Mouse (Mus musculus) embryonic stem cell, embryonic (primary cell): Measurements from ENCODE around the gene Serp2.

Experiments
- CTCF ChIA-PET, 4 experiments: fragments of 300-600 bp in 2 of 4; fragments of 350-600 bp in 2 of 4; sonication (Branson Sonifier 250); formaldehyde crosslinking; loops; one replicate each; lab custom pipeline; 2022; ENCODE audit warnings: inconsistent platforms in 2 of 4; lab: Charles Lee
- POLR2A ChIA-PET, 4 experiments: fragments of 300-600 bp in 2 of 4; fragments of 350-600 bp in 2 of 4; sonication (Branson Sonifier 250); formaldehyde crosslinking; loops; one replicate each; lab custom pipeline; 2022; ENCODE audit warnings: antibody characterized with exemption in 4 of 4, inconsistent platforms in 1 of 4; lab: Charles Lee

Serp2 gene

DNA sequence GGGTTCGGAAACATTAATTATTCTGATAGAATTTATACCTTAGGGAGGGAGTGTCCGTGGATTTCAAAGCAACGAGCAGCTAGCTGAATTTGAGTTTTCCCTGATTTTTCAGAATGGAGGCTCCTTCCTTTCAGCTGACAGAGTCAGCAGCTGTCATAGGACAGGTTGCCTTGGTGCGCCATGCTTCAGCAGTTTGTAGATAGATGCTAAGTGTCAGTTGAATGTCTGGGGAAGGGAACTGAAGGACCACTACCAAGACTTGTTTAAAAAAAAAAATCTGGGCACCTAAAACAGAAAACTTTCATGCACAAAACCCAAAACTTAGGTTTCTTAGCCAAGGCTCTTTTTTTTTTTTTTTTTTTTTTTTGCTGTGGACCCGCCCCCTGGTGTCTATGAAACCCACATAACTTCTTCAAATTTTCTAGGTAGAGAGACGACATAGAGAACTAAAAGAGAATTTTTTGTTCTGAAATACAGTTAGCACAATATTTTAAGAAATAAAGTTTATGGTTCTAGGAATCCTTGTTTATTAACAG lies 42.6 kb downstream of the Serp2 start:
- ChIA-PET CTCF (no interaction called here), POLR2A (interaction anchor here (0.6 to 23.7 kb wide), 46 partner anchors 7 to 494 kb away, joined by 3 to 810 read pairs (median 7); partner anchors contain the start of gene Serp2 (in 2 of the 4))

GRCm38 (mm10) chr14:76513395-76514049 lies 43.2 kb downstream of the Serp2 start:
- CTCF ChIA-PET: interaction anchor here in 1 of 4 experiments (1.2 kb wide), 1 partner anchor 109 kb away, joined by 3 read pairs; no protein-coding TSS in a partner anchor
- POLR2A ChIA-PET: interaction anchor here (0.6 to 23.7 kb wide), 51 partner anchors 7 to 634 kb away, joined by 3 to 810 read pairs (median 5); partner anchors contain the start of gene Serp2 (in 1 of the 4)

GRCm38 (mm10) chr14:76511971-76512370 lies 44.7 kb downstream of the Serp2 start:
- POLR2A ChIA-PET: interaction anchor here in 3 of 4 experiments (0.9 to 23.7 kb wide), 21 partner anchors 5 to 479 kb away, joined by 3 to 810 read pairs (median 12); partner anchors contain the start of gene Serp2 (in 1 of the 3)
- CTCF ChIA-PET: interaction anchor here in 1 of 4 experiments (0.6 kb wide), 1 partner anchor 243 kb away, joined by 3 read pairs; no protein-coding TSS in a partner anchor

- ChIA-PET CTCF (interaction anchor here in 1 of 4 experiments (0.7 to 1.5 kb wide), 2 partner anchors 20 to 232 kb away, joined by 3 to 5 read pairs; no protein-coding TSS in a partner anchor), POLR2A (interaction anchor here (0.5 to 6.8 kb wide), 49 partner anchors 7 to 509 kb away, joined by 3 to 890 read pairs (median 55); partner anchors contain the start of genes Serp2 (in 3 of the 4) and Tsc22d1 (in 1 of the 4))
Measured at GRCm38 (mm10) chr14:76508701-76509100, 48.0 kb downstream of the Serp2 start.

- CTCF ChIA-PET: interaction anchor here in 2 of 4 experiments (1.2 to 1.6 kb wide), 3 partner anchors 10 to 232 kb away, joined by 3 to 5 read pairs (median 4); no protein-coding TSS in a partner anchor
- POLR2A ChIA-PET: interaction anchor here (0.5 to 6.8 kb wide), 85 partner anchors 8 to 658 kb away, joined by 3 to 890 read pairs (median 6); partner anchors contain the start of genes Serp2 (in 3 of the 4) and Tsc22d1 (in 1 of the 4)
Measured at GRCm38 (mm10) chr14:76507804-76508500, 48.7 kb downstream of the Serp2 start.

GRCm38 (mm10) chr14:76507357-76507756 lies 49.3 kb downstream of the Serp2 start:
- CTCF ChIA-PET: interaction anchor here in 3 of 4 experiments (0.6 to 1.6 kb wide), 5 partner anchors 11 to 233 kb away, joined by 3 to 8 read pairs (median 4); no protein-coding TSS in a partner anchor
- POLR2A ChIA-PET: interaction anchor here (0.5 to 6.8 kb wide), 95 partner anchors 8 to 522 kb away, joined by 3 to 890 read pairs (median 7); partner anchors contain the start of genes Serp2 (in 3 of the 4) and Tsc22d1 (in 1 of the 4)

DNA sequence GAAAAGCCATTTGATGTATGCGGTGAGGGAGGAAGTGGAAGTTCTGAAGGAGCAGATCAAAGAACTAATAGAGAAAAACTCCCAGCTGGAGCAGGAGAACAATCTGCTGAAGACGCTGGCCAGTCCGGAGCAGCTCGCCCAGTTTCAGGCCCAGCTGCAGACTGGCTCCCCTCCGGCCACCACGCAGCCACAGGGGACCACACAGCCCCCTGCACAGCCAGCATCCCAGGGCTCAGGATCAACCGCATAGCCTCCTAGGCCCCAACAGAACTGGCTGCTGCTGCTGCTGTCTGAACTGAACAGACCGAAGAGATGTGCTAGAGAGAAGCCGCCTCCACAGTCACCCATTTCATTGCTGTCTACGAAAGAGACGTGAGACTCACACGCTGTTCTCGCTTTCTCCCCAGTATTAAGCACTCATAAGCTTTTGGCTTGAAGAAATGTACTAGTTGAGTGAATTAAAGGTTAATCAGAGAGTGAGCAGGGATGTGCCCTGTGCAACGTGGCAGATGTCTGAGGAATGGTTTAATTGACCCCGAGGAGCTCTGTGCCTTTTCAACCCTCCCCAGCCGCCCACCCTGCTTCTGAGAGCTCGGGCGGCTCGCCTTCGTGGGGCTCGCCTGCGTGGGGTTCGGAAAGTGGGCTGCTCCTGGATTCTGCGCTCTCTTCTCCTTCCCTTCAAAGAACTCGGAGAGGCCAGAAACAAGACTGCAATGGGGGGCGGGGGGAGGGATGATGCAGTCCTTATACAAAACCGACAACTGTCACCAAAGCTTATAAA lies 50.1 kb downstream of the Serp2 start:
- POLR2A ChIA-PET: interaction anchor here (0.5 to 6.8 kb wide), 157 partner anchors 9 to 1275 kb away, joined by 3 to 890 read pairs (median 7); partner anchors contain the start of genes Serp2 (in 3 of the 4) and Tsc22d1 (in 3 of the 4)
- CTCF ChIA-PET: interaction anchor here (0.6 to 1.6 kb wide), 5 partner anchors 11 to 234 kb away, joined by 3 to 8 read pairs (median 4); no protein-coding TSS in a partner anchor

- ChIA-PET POLR2A (interaction anchor here (0.5 to 6.8 kb wide), 313 partner anchors 10 to 1770 kb away, joined by 3 to 890 read pairs (median 5); partner anchors contain the start of genes Serp2 (in 3 of the 4), Tsc22d1 (in 3 of the 4), Gpalpp1 (in 1 of the 4) and Nufip1 (in 1 of the 4)), CTCF (interaction anchor here (0.6 to 2.1 kb wide), 15 partner anchors 10 to 445 kb away, joined by 3 to 9 read pairs (median 4); no protein-coding TSS in a partner anchor)
Measured at GRCm38 (mm10) chr14:76505439-76506220, 51.1 kb downstream of the Serp2 start.

DNA sequence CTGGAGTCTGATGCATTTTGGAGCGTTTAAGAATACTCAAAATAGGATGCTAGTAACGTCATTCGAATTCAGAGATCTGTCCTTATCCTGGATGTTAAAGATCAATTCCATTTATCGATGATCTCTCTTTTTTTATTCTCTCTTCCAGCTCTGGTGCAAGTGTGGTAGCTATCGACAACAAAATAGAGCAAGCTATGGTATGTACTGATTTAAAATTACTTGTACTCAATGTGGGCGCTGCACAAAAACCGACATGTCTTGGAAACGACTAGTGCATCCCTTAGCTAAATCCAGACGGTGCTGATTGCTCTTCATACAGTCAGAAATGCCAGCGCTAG lies 51.6 kb downstream of the Serp2 start:
- ChIA-PET POLR2A (interaction anchor here (0.6 to 6.8 kb wide), 270 partner anchors 10 to 751 kb away, joined by 3 to 890 read pairs (median 7); partner anchors contain the start of genes Serp2 (in 4 of the 4), Tsc22d1 (in 3 of the 4), Ccdc122 (in 1 of the 4) and Cog3 (in 1 of the 4)), CTCF (interaction anchor here (0.5 to 2.1 kb wide), 11 partner anchors 10 to 507 kb away, joined by 3 to 9 read pairs (median 5); no protein-coding TSS in a partner anchor)

DNA sequence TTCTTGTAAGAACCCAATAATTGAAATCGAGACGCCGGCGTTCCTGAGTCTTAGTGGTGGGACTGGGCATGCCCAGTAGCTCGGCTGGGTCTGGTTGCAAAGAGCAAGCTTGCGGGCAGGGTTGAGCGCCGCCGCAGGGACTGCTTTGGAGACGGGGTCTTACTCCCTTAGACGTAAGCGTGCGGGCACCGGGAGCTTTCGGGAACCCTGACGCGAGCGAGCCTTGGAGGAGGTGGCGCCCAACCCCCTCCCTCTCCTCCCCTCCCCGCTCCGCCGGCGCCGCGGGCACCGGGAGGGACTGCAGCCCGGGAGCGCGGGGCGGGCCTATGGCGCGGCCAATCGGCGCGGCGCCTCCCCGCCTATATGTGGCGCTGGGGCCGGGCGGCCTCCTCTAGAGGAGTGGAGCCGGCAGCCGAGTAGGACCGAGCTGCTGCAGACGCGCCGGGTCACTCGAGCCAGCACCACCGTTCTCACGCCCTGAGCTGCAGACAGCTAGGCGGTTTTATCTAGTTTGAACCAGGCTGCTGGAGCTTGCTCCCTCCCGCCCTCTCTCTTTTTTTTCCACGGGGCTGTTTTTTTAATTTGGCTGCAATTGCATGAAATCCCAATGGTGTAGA lies 52.5 kb downstream of the Serp2 start:
- POLR2A ChIA-PET: interaction anchor here (0.5 to 6.8 kb wide), 261 partner anchors 9 to 1713 kb away, joined by 3 to 890 read pairs (median 6); partner anchors contain the start of genes Serp2 (in 4 of the 4), Tsc22d1 (in 3 of the 4), Ccdc122 (in 1 of the 4) and Cog3 (in 1 of the 4)
- CTCF ChIA-PET: interaction anchor here (0.6 to 2.1 kb wide), 20 partner anchors 9 to 508 kb away, joined by 3 to 9 read pairs (median 4); no protein-coding TSS in a partner anchor

- ChIA-PET POLR2A (interaction anchor here (0.5 to 6.8 kb wide), 175 partner anchors 8 to 1714 kb away, joined by 3 to 890 read pairs (median 9); partner anchors contain the start of genes Serp2 (in 3 of the 4), Tsc22d1 (in 3 of the 4), Ccdc122 (in 1 of the 4) and Lacc1 (in 1 of the 4)), CTCF (interaction anchor here in 3 of 4 experiments (1.1 to 1.8 kb wide), 9 partner anchors 8 to 509 kb away, joined by 3 to 9 read pairs (median 4); no protein-coding TSS in a partner anchor)
Measured at GRCm38 (mm10) chr14:76503231-76503851, 53.3 kb downstream of the Serp2 start.

DNA sequence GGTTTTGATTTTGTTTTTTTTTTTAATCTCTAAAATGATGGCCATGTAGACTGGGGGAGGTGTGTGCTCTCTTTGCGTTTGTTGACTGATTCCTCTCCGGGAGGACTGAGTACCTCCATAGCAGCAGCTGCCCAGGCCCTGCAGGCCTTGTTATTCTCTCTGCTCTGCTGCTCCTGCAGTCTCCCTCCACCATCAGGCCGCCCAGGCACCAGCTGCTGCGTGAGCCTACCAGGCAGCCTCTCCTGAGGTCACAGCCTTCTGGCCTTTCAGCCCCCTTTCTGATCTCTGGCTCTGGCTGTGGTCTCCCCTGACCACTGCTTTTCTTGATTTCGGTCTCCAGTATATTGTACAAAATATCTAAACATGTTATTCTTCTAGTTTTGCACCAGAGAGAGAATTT lies 56.7 kb downstream of the Serp2 start:
- POLR2A ChIA-PET: interaction anchor here in 3 of 4 experiments (0.6 to 24.0 kb wide), 27 partner anchors 7 to 508 kb away, joined by 3 to 890 read pairs (median 4); no protein-coding TSS in a partner anchor
- CTCF ChIA-PET: interaction anchor here in 2 of 4 experiments (0.5 to 1.1 kb wide), 6 partner anchors 11 to 513 kb away, joined by 3 to 8 read pairs (median 4); no protein-coding TSS in a partner anchor

DNA sequence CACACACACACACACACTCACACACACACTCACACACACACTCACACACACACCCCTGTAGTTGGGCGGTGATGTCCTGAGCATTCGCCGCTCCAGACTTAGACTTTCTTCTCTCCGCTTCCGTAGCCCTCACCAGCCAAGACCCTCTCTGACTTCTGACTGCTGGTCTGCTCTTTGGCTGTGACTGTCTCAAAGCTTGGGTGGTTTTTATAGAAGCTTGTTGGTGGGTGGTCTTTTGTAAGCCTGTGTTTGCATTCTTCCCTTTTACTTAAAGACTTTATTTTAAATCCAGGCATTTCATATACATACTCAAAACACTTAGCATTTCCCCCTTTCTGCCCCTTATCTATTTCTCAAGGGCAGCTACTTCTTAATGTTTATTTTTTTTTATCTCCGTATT lies 57.2 kb downstream of the Serp2 start:
- ChIA-PET CTCF (interaction anchor here in 2 of 4 experiments (0.6 to 1.1 kb wide), 5 partner anchors 10 to 514 kb away, joined by 3 to 8 read pairs (median 3); no protein-coding TSS in a partner anchor), POLR2A (interaction anchor here in 3 of 4 experiments (0.6 to 24.0 kb wide), 26 partner anchors 7 to 509 kb away, joined by 3 to 890 read pairs (median 4); no protein-coding TSS in a partner anchor)

DNA sequence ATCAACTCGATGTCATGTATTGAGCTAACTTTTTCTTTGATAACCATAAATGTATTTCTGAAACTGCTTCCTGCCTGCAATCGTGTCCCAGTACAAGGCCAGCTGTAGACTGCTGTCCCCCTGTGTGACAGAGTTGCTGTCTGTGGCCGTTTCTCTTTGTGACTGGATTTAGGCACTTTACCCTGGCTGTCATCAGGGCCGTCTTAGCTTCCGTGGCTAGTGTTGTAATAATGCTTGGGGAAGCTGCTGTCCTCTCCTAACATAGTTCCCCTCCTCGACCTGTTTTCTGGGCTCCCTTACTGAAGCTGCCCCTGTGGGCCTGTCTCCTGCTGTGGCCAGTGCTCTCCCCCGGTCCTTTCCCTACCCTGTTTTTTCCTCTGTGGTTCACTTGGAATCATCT lies 58.5 kb downstream of the Serp2 start:
- POLR2A ChIA-PET: interaction anchor here in 3 of 4 experiments (0.5 to 24.0 kb wide), 19 partner anchors 8 to 635 kb away, joined by 3 to 890 read pairs (median 6); no protein-coding TSS in a partner anchor
- CTCF ChIA-PET: interaction anchor here in 2 of 4 experiments (0.6 to 1.6 kb wide), 5 partner anchors 9 to 387 kb away, joined by 3 to 12 read pairs (median 3); no protein-coding TSS in a partner anchor
